Mouse (Mus musculus): Measurements from ENCODE around the gene Zfp938.

Gene Zfp938

DNA sequence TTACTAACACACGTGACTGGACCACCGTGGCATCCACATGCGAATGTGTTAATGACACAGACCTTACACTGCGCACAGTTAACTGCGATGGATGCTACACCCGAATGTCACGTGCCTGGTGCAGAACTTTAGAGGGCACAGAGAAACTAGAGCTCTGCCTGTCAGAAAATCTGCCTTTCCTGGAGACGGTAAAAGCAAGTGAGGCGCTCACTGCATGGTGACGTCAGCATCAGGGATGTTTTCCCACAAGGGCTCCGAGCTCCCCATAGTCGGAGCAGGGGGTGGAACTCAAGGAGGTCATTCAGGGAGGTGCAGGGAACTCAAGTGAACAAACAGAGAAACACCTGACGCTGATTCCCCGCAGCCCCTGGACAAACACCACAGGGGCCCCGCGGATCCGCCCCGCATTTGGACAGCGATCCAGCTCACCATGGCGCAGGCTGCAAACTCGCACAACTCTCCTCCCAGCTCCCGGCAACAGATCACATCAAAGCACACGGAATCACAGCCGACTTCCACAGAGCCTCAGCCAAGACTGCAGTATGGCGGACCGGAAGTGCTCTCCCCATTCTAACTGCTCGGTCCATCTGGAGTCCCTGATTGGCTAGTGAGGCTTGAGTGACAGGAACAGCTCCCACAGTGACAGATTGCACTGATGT is at the start of gene Zfp938:
TSS of gene Zfp938 (minus strand) at position 539 of the 659 bp plus-strand sequence.
- peak; percentile 94 for DNase-seq (ENCODE audit: low read depth, low spot score)

DNA sequence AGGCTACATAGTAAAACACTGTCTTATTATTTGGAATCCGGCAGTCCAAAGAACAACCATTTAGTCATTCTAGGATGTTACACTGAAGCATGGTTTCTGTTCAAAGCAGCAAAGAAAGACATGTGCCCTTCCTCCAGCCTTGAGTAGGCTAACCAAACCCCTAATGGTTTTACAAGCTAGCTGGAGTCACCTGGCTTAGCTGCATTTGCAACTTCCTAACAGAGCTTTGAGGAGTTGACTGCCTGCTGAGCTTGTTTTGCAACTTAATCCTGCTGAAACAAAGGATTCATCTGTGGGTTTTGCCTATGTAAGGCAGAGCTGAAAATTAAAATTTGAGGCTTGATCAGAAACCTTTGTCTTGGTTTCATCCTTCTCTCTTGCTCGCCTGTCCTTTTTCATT is 16.3 kb upstream of the Zfp938 start:
- peak; percentile 56 for DNase-seq (ENCODE audit: low read depth, low spot score)

DNA sequence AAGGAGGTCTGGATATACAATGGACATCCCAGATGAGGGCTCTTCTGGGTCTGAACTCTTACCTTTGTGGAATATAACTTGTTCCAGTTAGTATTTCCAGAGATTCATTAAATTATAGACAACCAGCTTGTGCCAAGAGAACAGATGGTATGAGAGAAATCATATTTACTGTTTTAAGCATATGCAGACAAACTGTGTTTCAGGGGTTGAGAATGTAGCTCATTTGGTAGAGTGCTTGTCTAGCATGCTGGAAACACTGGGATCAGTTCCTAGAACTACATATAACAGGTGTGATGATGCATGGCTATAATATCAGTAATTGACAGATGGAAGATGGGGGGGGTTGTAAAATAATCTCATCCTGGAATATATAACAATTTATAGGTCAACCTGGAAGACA is 3.9 kb upstream of the Zfp938 start:
- no peak for DNase-seq (ENCODE audit: low read depth, low spot score)

DNA sequence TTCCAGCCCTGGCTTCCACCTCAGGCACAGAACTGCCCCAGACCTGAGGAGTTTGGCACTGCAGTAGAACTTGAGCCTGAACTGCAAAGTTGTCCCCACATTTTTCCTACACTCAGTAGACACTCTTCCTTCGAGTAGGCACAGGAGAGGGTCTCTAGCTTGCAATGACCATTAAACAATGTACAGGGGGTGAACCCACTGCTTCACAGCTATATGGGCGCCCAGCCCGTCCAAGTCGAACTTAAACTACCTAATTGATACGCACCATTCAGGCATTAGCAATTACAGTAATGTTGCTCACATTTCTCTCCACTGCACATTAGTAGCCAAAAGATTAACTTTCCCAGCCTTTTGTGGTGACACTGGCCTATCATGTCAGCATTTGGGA is 315 bp upstream of the Zfp938 start:
- no peak for DNase-seq (ENCODE audit: low read depth, low spot score)

- peak; percentile 98 for DNase-seq (ENCODE audit: low read depth, low spot score)
Measured at GRCm38 (mm10) chr10:82178257-82179064, 62.6 kb downstream of the Zfp938 start.

Data from ES-CJ7 (cell line).